Mouse (Mus musculus) bone marrow macrophage, adult 2 months (primary cell): ENCODE measurements around the gene Larp4b.

Experiments
- CTCF ChIP-seq: IDR thresholded peaks from 2 replicates; pipeline ENCODE4 v1.5.1; 2012; ENCODE audit warnings: low read depth, mild to moderate bottlenecking, low read length, moderate library complexity
- POLR2A ChIP-seq: IDR thresholded peaks from 2 replicates; pipeline ENCODE4 v1.6.1; 2012; ENCODE audit warnings: mild to moderate bottlenecking, low read depth, low read length, borderline replicate concordance

DNA sequence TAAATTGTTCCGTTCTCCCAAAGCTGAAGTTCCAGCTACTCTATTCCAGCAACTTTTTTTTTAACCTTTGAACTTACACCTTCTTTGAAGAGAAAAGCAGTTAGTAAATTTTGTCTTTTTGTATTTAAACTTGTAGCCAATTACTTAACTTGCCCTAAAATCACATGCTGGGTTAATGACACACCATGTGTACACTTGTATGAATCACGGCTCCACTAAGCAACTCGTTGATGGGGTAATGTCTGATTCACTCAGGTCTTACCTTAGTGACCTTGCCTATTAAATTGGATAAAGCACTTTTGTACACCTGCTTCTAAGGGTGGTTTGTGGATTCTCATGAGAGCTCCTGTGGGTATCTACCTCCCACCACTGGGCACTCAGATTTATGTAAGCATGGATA, 74.2 kb downstream of the Larp4b start:
- TF ChIP-seq CTCF = no peak
- no peak for TF ChIP-seq POLR2A
